31 mouse cellular contexts compared by ENCODE assay signal in genomic region chr10:25876809-25877208, GRCm38 (mm10).
DNase-seq lines count a peak whose midpoint lies in the region; ATAC-seq and TF ChIP-seq lines count a peak whose summit lies in the region.
"Had no signal": no experiment of that assay in that cellular context is flagged by ENCODE, and none has a peak within 500 bp of the region (broad histone marks: within the 10 kb centered on the region; RNA-seq: fewer than 3 reads in every experiment).

No protein-coding gene starts in this region.

- no peak overlapping the region for H3K4me3 ChIP-seq in forebrain, postnatal 0 days (ENCODE audit: low read depth, low read length)
- no peak overlapping the region for H3K4me3 ChIP-seq in forebrain, embryonic 12.5 days (replicated peaks)
- H3K4me3 ChIP-seq in midbrain, embryonic 10.5 days = no peak overlapping the region
- H3K4me3 ChIP-seq in midbrain, embryonic 15.5 days = no peak overlapping the region
- H3K4me3 ChIP-seq in hindbrain, embryonic 12.5 days = no peak overlapping the region
- H3K4me3 ChIP-seq: embryonic facial prominence, embryonic 15.5 days; forebrain, embryonic 13.5 days; gastrocnemius, adult 2 months; hindbrain, embryonic 13.5 days; myocyte; neural tube, embryonic 12.5 days had no signal

- peak overlapping the region; percentile 59; the same call in 1 of the 2 replicates for H3K27ac ChIP-seq in forebrain, postnatal 0 days (ENCODE audit: low read depth, low read length)
- H3K27ac ChIP-seq in forebrain, embryonic 12.5 days = no peak overlapping the region
- H3K27ac ChIP-seq in midbrain, embryonic 10.5 days (replicated peaks) = no peak overlapping the region
- no peak overlapping the region for H3K27ac ChIP-seq in midbrain, embryonic 15.5 days
- no peak overlapping the region for H3K27ac ChIP-seq in hindbrain, embryonic 12.5 days
- H3K27ac ChIP-seq: embryonic facial prominence, embryonic 15.5 days; forebrain, embryonic 13.5 days; gastrocnemius, adult 2 months; hindbrain, embryonic 13.5 days; liver, embryonic 14.5 days; macrophage; neural tube, embryonic 12.5 days had no signal

- H3K27me3 ChIP-seq in forebrain, postnatal 0 days (ENCODE audit: insufficient read depth, low read length) = no peaks in the 10 kb centered on the region
- H3K27me3 ChIP-seq in forebrain, embryonic 12.5 days = no peaks in the 10 kb centered on the region
- H3K27me3 ChIP-seq in midbrain, embryonic 10.5 days (ENCODE audit: low read depth, poor library complexity, severe bottlenecking) = no peaks in the 10 kb centered on the region
- H3K27me3 ChIP-seq in midbrain, embryonic 15.5 days (replicated peaks) = no peaks in the 10 kb centered on the region
- no peaks in the 10 kb centered on the region for H3K27me3 ChIP-seq in hindbrain, embryonic 12.5 days
- H3K27me3 ChIP-seq: embryonic facial prominence, embryonic 15.5 days; forebrain, embryonic 13.5 days; hindbrain, embryonic 13.5 days; neural tube, embryonic 12.5 days; Patski had no signal

- 0 out of 2 replicates have a peak, but pooled peaks cover 4% of the 10 kb centered on the region for H3K4me1 ChIP-seq in forebrain, postnatal 0 days (ENCODE audit: insufficient read depth)
- peaks cover 12% of the 10 kb centered on the region for H3K4me1 ChIP-seq in forebrain, embryonic 12.5 days
- peaks cover 20% of the 10 kb centered on the region for H3K4me1 ChIP-seq in midbrain, embryonic 10.5 days
- peaks cover 4% of the 10 kb centered on the region; the same call in 1 of the 2 replicates for H3K4me1 ChIP-seq in midbrain, embryonic 15.5 days
- no peaks in the 10 kb centered on the region; the same call in 1 of the 2 replicates for H3K4me1 ChIP-seq in hindbrain, embryonic 12.5 days
- H3K4me1 ChIP-seq: embryonic facial prominence, embryonic 15.5 days; forebrain, embryonic 13.5 days; neural tube, embryonic 12.5 days had no signal

- no peaks in the 10 kb centered on the region for H3K9me3 ChIP-seq in forebrain, postnatal 0 days (ENCODE audit: low read length)
- no peaks in the 10 kb centered on the region for H3K9me3 ChIP-seq in forebrain, embryonic 12.5 days
- no peaks in the 10 kb centered on the region for H3K9me3 ChIP-seq in midbrain, embryonic 10.5 days (replicated peaks)
- H3K9me3 ChIP-seq in midbrain, embryonic 15.5 days = no peaks in the 10 kb centered on the region
- H3K9me3 ChIP-seq in hindbrain, embryonic 12.5 days (replicated peaks) = no peaks in the 10 kb centered on the region
- H3K9me3 ChIP-seq: embryonic facial prominence, embryonic 15.5 days; forebrain, embryonic 13.5 days; hindbrain, embryonic 13.5 days; neural tube, embryonic 12.5 days had no signal

- peak; percentile 68 for ATAC-seq in forebrain, postnatal 0 days
- no peak for ATAC-seq in forebrain, embryonic 12.5 days (ENCODE audit: low FRiP score)
- ATAC-seq in midbrain, embryonic 15.5 days (replicated peaks) = peak; percentile 75
- ATAC-seq in hindbrain, embryonic 12.5 days (ENCODE audit: low FRiP score) = no peak
- ATAC-seq: forebrain, embryonic 13.5 days; intestine, embryonic 16.5 days; Patski had no signal

- no peak overlapping the region for H3K4me2 ChIP-seq in forebrain, postnatal 0 days (ENCODE audit: low read depth)
- no peak overlapping the region for H3K4me2 ChIP-seq in forebrain, embryonic 12.5 days
- no peak overlapping the region for H3K4me2 ChIP-seq in midbrain, embryonic 15.5 days
- no peak overlapping the region for H3K4me2 ChIP-seq in hindbrain, embryonic 12.5 days (replicated peaks)
- H3K4me2 ChIP-seq: embryonic facial prominence, embryonic 15.5 days; forebrain, embryonic 13.5 days; heart, embryonic 11.5 days; hindbrain, embryonic 13.5 days; neural tube, embryonic 12.5 days had no signal

- no peaks in the 10 kb centered on the region for H3K36me3 ChIP-seq in forebrain, postnatal 0 days (ENCODE audit: insufficient read depth)
- no peaks in the 10 kb centered on the region for H3K36me3 ChIP-seq in forebrain, embryonic 12.5 days (replicated peaks)
- no peaks in the 10 kb centered on the region for H3K36me3 ChIP-seq in midbrain, embryonic 10.5 days
- no peaks in the 10 kb centered on the region for H3K36me3 ChIP-seq in midbrain, embryonic 15.5 days (replicated peaks)
- no peaks in the 10 kb centered on the region for H3K36me3 ChIP-seq in hindbrain, embryonic 12.5 days
- H3K36me3 ChIP-seq: embryonic facial prominence, embryonic 15.5 days; hindbrain, embryonic 13.5 days; neural tube, embryonic 12.5 days had no signal

- DNase-seq in forebrain, postnatal 0 days = no peak
- peak; percentile 18 for DNase-seq in midbrain, embryonic 10.5 days (ENCODE audit: low spot score)
- DNase-seq in right cerebral cortex, adult 2 months (ENCODE audit: low spot score in 2 of 2) = no peak
- DNase-seq in ovary, postnatal 14 days (ENCODE audit: low spot score) = no peak
- DNase-seq: adrenal gland, postnatal 14 days; cerebellum, adult 8-10 months; cerebellum, postnatal 36 days; gastrocnemius, adult 2 months; gastrocnemius, postnatal 36 days; heart, adult 18-20 months; heart, postnatal 36 days; kidney, adult 8-10 months; kidney, postnatal 10 days; liver; lung, adult 2 months; lung, postnatal 10 days; right cerebral cortex, postnatal 25 days; thymus, postnatal 36 days had no signal

- 39% methylated on average over 3 of the region's 3 CpGs for WGBS in forebrain, postnatal 0 days
- 62% methylated on average over 3 of the region's 3 CpGs for WGBS in forebrain, embryonic 12.5 days
- 47% methylated on average over 3 of the region's 3 CpGs for WGBS in midbrain, embryonic 10.5 days
- WGBS in midbrain, embryonic 15.5 days = 20% methylated on average over 3 of the region's 3 CpGs
- 61% methylated on average over 3 of the region's 3 CpGs for WGBS in hindbrain, embryonic 12.5 days

- H3K9ac ChIP-seq in forebrain, postnatal 0 days = no peak overlapping the region
- H3K9ac ChIP-seq in forebrain, embryonic 12.5 days = no peak overlapping the region
- H3K9ac ChIP-seq in midbrain, embryonic 15.5 days = no peak overlapping the region
- H3K9ac ChIP-seq in hindbrain, embryonic 12.5 days = no peak overlapping the region
- H3K9ac ChIP-seq: embryonic facial prominence, embryonic 15.5 days; forebrain, embryonic 13.5 days; hindbrain, embryonic 13.5 days; liver, embryonic 14.5 days; neural tube, embryonic 12.5 days had no signal

- no peak for TF ChIP-seq CTCF in forebrain, postnatal 0 days (IDR thresholded peaks at IDR 0.05; ENCODE audit: low read depth)

Comparison
In these comparisons a context has a peak if more than half of its experiments do, and no peak if none do; other contexts are left out.
1. ATAC-seq: peak in forebrain, postnatal 0 days (single experiment) and midbrain, embryonic 15.5 days (single experiment); none in forebrain, embryonic 12.5 days (single experiment) and hindbrain, embryonic 12.5 days (single experiment).